In the genomic region with DNA sequence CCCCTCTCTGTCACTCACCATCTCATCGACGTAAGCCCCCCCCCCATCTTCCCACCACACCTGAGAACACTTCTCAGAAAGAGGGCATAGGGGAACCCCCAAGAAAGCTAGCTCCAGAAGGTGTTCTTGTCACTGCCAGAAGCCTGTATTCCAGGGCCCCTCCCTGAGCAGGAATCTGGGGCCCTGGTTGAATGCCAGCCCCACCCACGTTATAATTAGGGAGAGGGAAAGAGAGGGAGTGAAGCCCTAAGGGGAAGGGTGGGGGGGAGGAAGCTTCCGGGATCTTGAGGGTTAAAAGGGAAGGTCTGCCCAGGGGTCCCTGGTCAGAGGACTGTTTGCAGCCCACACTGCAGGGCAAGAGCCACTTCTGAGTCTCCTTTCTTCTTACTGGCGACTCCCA, we compare ENCODE assay signal across 24 mouse cellular contexts. TPM values are rescaled to one million over a fixed set of nuclear protein-coding genes. Genes with fewer than 3 reads are reported as not detected.
A peak's percentile ranks its signal among the peaks of the same experiment; 100 is the strongest.
DNase-seq lines count a peak whose midpoint lies in the region; ATAC-seq and TF ChIP-seq lines count a peak whose summit lies in the region.
"Had no signal": no experiment of that assay in that cellular context is flagged by ENCODE, and none has a peak within 500 bp of the region (broad histone marks: within the 10 kb centered on the region; RNA-seq: fewer than 3 reads in every experiment).

A gene (plus strand): TSS at position 290 of the 400 bp plus-strand sequence.

- H3K4me2 ChIP-seq in lung, embryonic 16.5 days (ENCODE audit: low read depth, low read length): no peak within 1 kb of the TSS
- peak within 1 kb of the TSS; percentile 18 for H3K4me2 ChIP-seq in myocyte (ENCODE audit: low read depth)

- H3ac ChIP-seq in myocyte (ENCODE audit: control insufficient read depth, insufficient read length): no peak within 1 kb of the TSS

- H3K9ac ChIP-seq in lung, embryonic 16.5 days (ENCODE audit: low read length): no peak within 1 kb of the TSS
- H3K9ac ChIP-seq: embryonic facial prominence, embryonic 13.5 days; heart, embryonic 13.5 days; hindbrain, embryonic 14.5 days; lung, embryonic 14.5 days had no signal

- peak; percentile 7; the same call in 1 of the 2 replicates for ATAC-seq in lung, embryonic 16.5 days (ENCODE audit: low read depth)
- ATAC-seq in activated CD4-positive, CD25-positive, alpha-beta regulatory T cell, adult 4 months: no peak

- no peak for TF ChIP-seq POLR2A in myocyte (IDR thresholded peaks at IDR 0.05; ENCODE audit: insufficient read length, low read depth)

- no peak within 1 kb of the TSS for H3K4me3 ChIP-seq in lung, embryonic 16.5 days (ENCODE audit: low read length)
- H3K4me3 ChIP-seq in myocyte: no peak within 1 kb of the TSS

- H3K9me3 ChIP-seq in lung, embryonic 16.5 days (ENCODE audit: control insufficient read depth, low read length): no peaks in the 10 kb centered on the region
- H3K9me3 ChIP-seq: embryonic facial prominence, embryonic 13.5 days; heart, embryonic 13.5 days had no signal

- peaks cover 3% of the 10 kb centered on the region for H3K4me1 ChIP-seq in lung, embryonic 16.5 days (replicated peaks; ENCODE audit: control insufficient read depth, insufficient read depth, low read length)

- DNase-seq in lung, adult 18-20 months: no peak
- DNase-seq in ES-CJ7 (ENCODE audit: low read depth, low spot score): peak; percentile 53
- DNase-seq in R1 (ENCODE audit: low read depth, low spot score): peak; percentile 68
- no peak for DNase-seq in adrenal gland, postnatal 14 days
- DNase-seq: adrenal gland, adult 8-10 months; cerebellum, postnatal 10 days; heart, postnatal 36 days; kidney, adult 11 months; left cerebral cortex, postnatal 4 days; lung, embryonic 14.5 days; retina, postnatal 1 day; thymus, postnatal 36 days had no signal

- H3K27ac ChIP-seq in lung, embryonic 16.5 days (ENCODE audit: low read length): no peak within 1 kb of the TSS
- H3K27ac ChIP-seq: embryonic facial prominence, embryonic 13.5 days; heart, embryonic 13.5 days; hindbrain, embryonic 14.5 days; kidney, postnatal 0 days had no signal

- H3K36me3 ChIP-seq in lung, embryonic 16.5 days (ENCODE audit: control insufficient read depth, insufficient read depth, low read length): no peaks in the 10 kb centered on the region
- no peaks in the 10 kb centered on the region for H3K36me3 ChIP-seq in myocyte (ENCODE audit: control insufficient read depth, insufficient read depth)
- H3K36me3 ChIP-seq: embryonic facial prominence, embryonic 13.5 days; G1E; heart, embryonic 13.5 days had no signal

- no peaks in the 10 kb centered on the region for H3K27me3 ChIP-seq in lung, embryonic 16.5 days (ENCODE audit: control insufficient read depth, insufficient read depth, low read depth, low read length)
- no peaks in the 10 kb centered on the region for H3K27me3 ChIP-seq in myocyte (ENCODE audit: control insufficient read depth, insufficient read depth, insufficient read length)

- H3K79me2 ChIP-seq in myocyte (ENCODE audit: control insufficient read depth, insufficient read depth): no peaks in the 10 kb centered on the region

- WGBS in lung, embryonic 16.5 days: 31% methylated on average over 5 of the region's 5 CpGs

TF ChIP-seq in myocyte, 11 proteins besides CTCF, POLR2A, EP300 and RAD21:
- TF ChIP-seq REST (IDR thresholded peaks at IDR 0.05; ENCODE audit: insufficient read depth, insufficient read length): no peak
- TF ChIP-seq TCF12 (IDR thresholded peaks at IDR 0.05; ENCODE audit: insufficient read depth, poor library complexity, severe bottlenecking): no peak
- TF ChIP-seq MAX (IDR thresholded peaks at IDR 0.05; ENCODE audit: low read depth): no peak

RNA-seq across cellular contexts. Expression of the gene that starts here (rescaled TPM):
- 4.6 and 6.4 TPM in 2 replicates for polyA plus RNA-seq in lung, embryonic 16.5 days (2015; fragmentation: Nextera tagmentation; extraction: Ambion mirVana)
- polyA plus RNA-seq in myocyte (2012; fragmentation: generic; extraction: Trizol): 1.1 TPM
- 0.26 TPM in 1 of 2 replicates, not detected in the other for total RNA-seq in adrenal gland, postnatal 14 days (2021)
- under 1 TPM in 1 of 2 experiments, not detected in 1; 0.32 TPM for polyA plus RNA-seq in activated CD4-positive, CD25-positive, alpha-beta regulatory T cell, adult 4 months (2017; shearing (Covaris generic))
- total RNA-seq: G1E; granulocyte monocyte progenitor cell, adult 5-6 weeks; left cerebral cortex, adult 18-20 months; left cerebral cortex, postnatal 4 days had no signal
- polyA plus RNA-seq: G1E; hindbrain, embryonic 14.5 days; liver, embryonic 11.5 days; neural tube, embryonic 11.5 days had no signal

Comparison
In these comparisons a context has a peak if more than half of its experiments do, and no peak if none do; other contexts are left out.
1. DNase-seq: peak in ES-CJ7 (single experiment) and R1 (single experiment); none in lung, adult 18-20 months (0 of 2) and adrenal gland, postnatal 14 days (single experiment).